Mouse (Mus musculus) C2C12 (cell line): ENCODE data around the gene Gm43951. TPM values are rescaled to one million over a fixed set of nuclear protein-coding genes. Genes with fewer than 3 reads are reported as not detected.

Source experiments
- H3K27me3 ChIP-seq: one replicate; pipeline ENCODE4 v1.6.1; 2011; ENCODE audit not compliant: control insufficient read depth, insufficient read depth, insufficient read length
- H3K36me3 ChIP-seq: one replicate; pipeline ENCODE4 v1.6.1; 2011; ENCODE audit not compliant: control insufficient read depth, insufficient read depth
- H3K4me3 ChIP-seq: one replicate; pipeline ENCODE4 v1.5.1; 2011; ENCODE audit warnings: mild to moderate bottlenecking, control low read depth; ENCODE audit not compliant: poor library complexity, insufficient read depth, severe bottlenecking
- H3K79me2 ChIP-seq: one replicate; pipeline ENCODE4 v1.6.1; 2011; ENCODE audit not compliant: control insufficient read depth, insufficient read depth
- H3K79me3 ChIP-seq: one replicate; pipeline ENCODE4 v1.6.1; 2011; ENCODE audit warnings: low read depth, control low read depth
- H3ac ChIP-seq: one replicate; pipeline ENCODE3; 2011; ENCODE audit warnings: low read depth; ENCODE audit not compliant: control insufficient read depth, insufficient read length
- CEBPB ChIP-seq: IDR thresholded peaks from one replicate; pipeline ENCODE4 v1.6.1; 2011; ENCODE audit warnings: low read depth, mild to moderate bottlenecking, control low read depth, moderate library complexity
- CTCF ChIP-seq: IDR thresholded peaks from one replicate; pipeline ENCODE4 v1.5.1; 2011; ENCODE audit not compliant: control insufficient read depth, insufficient read depth, insufficient read length
- FOSL1 ChIP-seq: IDR thresholded peaks from one replicate; pipeline ENCODE4 v1.8.0; 2011; ENCODE audit warnings: mild to moderate bottlenecking, low read length; ENCODE audit not compliant: poor library complexity, insufficient read depth, severe bottlenecking
- MAX ChIP-seq: IDR thresholded peaks from one replicate; pipeline ENCODE4 v1.6.1; 2011; ENCODE audit warnings: mild to moderate bottlenecking, control low read depth
- MYOD1 ChIP-seq: IDR thresholded peaks from one replicate; pipeline ENCODE4 v1.6.1; 2011; ENCODE audit warnings: low read depth; ENCODE audit not compliant: control insufficient read depth, insufficient read length
- MYOG ChIP-seq: IDR thresholded peaks from one replicate; pipeline ENCODE4 v1.6.1; 2011; ENCODE audit not compliant: control insufficient read depth, insufficient read length; ENCODE audit errors: extremely low read depth
- USF1 ChIP-seq: IDR thresholded peaks from one replicate; pipeline ENCODE4 v1.6.1; 2011; ENCODE audit warnings: low read depth, mild to moderate bottlenecking, control low read depth, moderate library complexity
- polyA plus RNA-seq: library from polyadenylated mRNA; unstranded; fragments of >200 nt; fragmentation: generic; extraction: Trizol; gene quantifications from one replicate; pipeline ENCODE4 v1.2.1, GENCODE M21; 2012; ENCODE audit warnings: missing spikeins

Gene Gm43951
- polyA plus RNA-seq, 1 experiment: 0.25 TPM

- TF ChIP-seq MYOG (no peak), MYOD1 (no peak), FOSL1 (no peak), MAX (no peak), USF1 (no peak), CTCF (no peak)
- H3K79me3 ChIP-seq: no peaks in the 10 kb centered on the region
- no peaks in the 10 kb centered on the region for H3K27me3 ChIP-seq
- H3K36me3 ChIP-seq: peaks cover 49% of the 10 kb centered on the region
- H3ac ChIP-seq: no peak overlapping the region
- H3K4me3 ChIP-seq: no peak overlapping the region
- no peaks in the 10 kb centered on the region for H3K79me2 ChIP-seq
Measured at GRCm38 (mm10) chr11:72163198-72163597, 43.4 kb downstream of the Gm43951 start.

GRCm38 (mm10) chr11:72156624-72157023 is 50.0 kb downstream of the Gm43951 start:
- TF ChIP-seq MYOG: no peak
- TF ChIP-seq MYOD1: no peak
- no peak for TF ChIP-seq FOSL1
- TF ChIP-seq USF1: no peak
- no peak for TF ChIP-seq CTCF
- no peak for TF ChIP-seq CEBPB
- no peak for TF ChIP-seq MAX
- Histone ChIP-seq H3K79me2 (no peaks in the 10 kb centered on the region), H3K27me3 (no peaks in the 10 kb centered on the region), H3K79me3 (no peaks in the 10 kb centered on the region), H3ac (no peak overlapping the region), H3K4me3 (no peak overlapping the region), H3K36me3 (peaks cover 52% of the 10 kb centered on the region)

DNA sequence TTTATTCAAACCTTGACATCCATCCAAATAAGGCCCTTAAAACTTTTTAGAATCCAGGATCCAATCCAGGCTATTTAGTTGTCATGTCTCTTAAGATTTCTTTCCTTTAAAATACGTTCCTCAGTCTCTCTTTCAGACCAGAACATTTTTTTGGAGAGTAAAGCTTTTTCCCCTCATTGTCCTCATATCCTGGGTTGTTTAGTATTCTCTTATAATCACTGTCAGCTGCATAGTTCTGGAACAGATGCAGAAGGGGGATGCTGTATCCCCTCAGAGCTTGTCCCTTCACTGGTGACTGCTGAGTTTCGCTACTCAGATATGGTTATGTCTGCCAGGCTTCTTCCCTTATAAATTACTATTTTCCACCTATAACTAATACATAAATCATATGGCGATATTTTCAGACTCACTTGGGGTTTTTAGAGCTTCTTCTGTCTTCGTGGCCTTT is 50.6 kb downstream of the Gm43951 start:
- no peaks in the 10 kb centered on the region for H3K27me3 ChIP-seq
- H3ac ChIP-seq: no peak overlapping the region
- no peaks in the 10 kb centered on the region for H3K79me3 ChIP-seq
- H3K79me2 ChIP-seq: no peaks in the 10 kb centered on the region
- no peak overlapping the region for H3K4me3 ChIP-seq
- TF ChIP-seq CEBPB (no peak), CTCF (no peak), MYOD1 (no peak), MYOG (no peak), MAX (no peak), USF1 (no peak), FOSL1 (no peak)
- H3K36me3 ChIP-seq: peaks cover 52% of the 10 kb centered on the region

GRCm38 (mm10) chr11:72155186-72155980 is 51.3 kb downstream of the Gm43951 start:
- peaks cover 52% of the 10 kb centered on the region for H3K36me3 ChIP-seq
- no peaks in the 10 kb centered on the region for H3K79me3 ChIP-seq
- H3K27me3 ChIP-seq: no peaks in the 10 kb centered on the region
- no peak overlapping the region for H3ac ChIP-seq
- H3K79me2 ChIP-seq: no peaks in the 10 kb centered on the region
- no peak overlapping the region for H3K4me3 ChIP-seq
- no peak for TF ChIP-seq USF1
- TF ChIP-seq MYOG: no peak
- TF ChIP-seq CTCF: no peak
- TF ChIP-seq MYOD1: no peak
- no peak for TF ChIP-seq FOSL1
- no peak for TF ChIP-seq MAX
- TF ChIP-seq CEBPB: no peak

Other genes starting within 250 kb of the Gm43951 start
- gene Aipl1, start 169.3 kb downstream of the Gm43951 start, polyA plus RNA-seq: 0.21 TPM
- gene Pimreg, start 164.8 kb downstream of the Gm43951 start, polyA plus RNA-seq: 156 TPM
- 0.02 TPM for gene Pitpnm3, start 71.1 kb downstream of the Gm43951 start, polyA plus RNA-seq
- gene 4933427D14Rik, start 619 bp upstream of the Gm43951 start, polyA plus RNA-seq: 3.4 TPM
- gene Txndc17, start 707 bp upstream of the Gm43951 start, polyA plus RNA-seq: 120 TPM
- gene Med31, start 8.8 kb upstream of the Gm43951 start, polyA plus RNA-seq: 17.8 TPM
- 0.16 TPM for gene Slc13a5, start 60.4 kb upstream of the Gm43951 start, polyA plus RNA-seq
- 1.2 TPM for gene Xaf1, start 94.8 kb upstream of the Gm43951 start, polyA plus RNA-seq
- not detected for gene Fbxo39, start 107.6 kb upstream of the Gm43951 start, polyA plus RNA-seq
- not detected for gene Tekt1, start 155.6 kb upstream of the Gm43951 start, polyA plus RNA-seq
- 0.04 TPM for gene Smtnl2, start 204.9 kb upstream of the Gm43951 start, polyA plus RNA-seq
- not detected for gene Ggt6, start 228.7 kb upstream of the Gm43951 start, polyA plus RNA-seq
- 230 TPM for gene Mybbp1a, start 234.5 kb upstream of the Gm43951 start, polyA plus RNA-seq